Mouse (Mus musculus) spleen, postnatal 0 days (tissue): ENCODE data around the gene Olfr566. TPM values are rescaled to one million over a fixed set of nuclear protein-coding genes. Genes with fewer than 3 reads are reported as not detected.

ENCODE experiments used
- polyA plus RNA-seq: library from polyadenylated mRNA; unstranded; fragments of >200 nt; fragmentation: Nextera tagmentation; extraction: Ambion mirVana; gene quantifications from 2 replicates; pipeline ENCODE4 v1.2.1, GENCODE M21; 2015

Olfr566 gene
- polyA plus RNA-seq = not detected in 2 replicates

GRCm38 (mm10) chr7:102858665-102859064, at the start of gene Olfr566:
Olfr566 (minus strand) TSS chr7:102858765.

GRCm38 (mm10) chr7:102890782-102891181, 32.2 kb upstream of the Olfr566 start, which contains the start of gene Olfr569:
Olfr569 (minus strand) TSS chr7:102890882.

GRCm38 (mm10) chr7:102876822-102877221, 18.3 kb upstream of the Olfr566 start, which contains the start of gene Olfr568:
Olfr568 (plus strand) TSS chr7:102877122.

Other genes with a start within 250 kb of the Olfr566 start
- gene Olfr553, start 240.5 kb downstream of the Olfr566 start, polyA plus RNA-seq = not detected in 2 replicates
- not detected in 2 replicates for gene Olfr554, start 220.3 kb downstream of the Olfr566 start, polyA plus RNA-seq
- gene Olfr555, start 199.9 kb downstream of the Olfr566 start, polyA plus RNA-seq = not detected in 2 replicates
- not detected in 2 replicates for gene Olfr556, start 193.9 kb downstream of the Olfr566 start, polyA plus RNA-seq
- 3.6 and 4.1 TPM in 2 replicates for gene Trim68, start 171.4 kb downstream of the Olfr566 start, polyA plus RNA-seq
- not detected in 2 replicates for gene Olfr557, start 162.9 kb downstream of the Olfr566 start, polyA plus RNA-seq
- 0.06 TPM in 1 of 2 replicates, not detected in the other for gene Olfr558, start 156.6 kb downstream of the Olfr566 start, polyA plus RNA-seq
- not detected in 2 replicates for gene Olfr33, start 139.7 kb downstream of the Olfr566 start, polyA plus RNA-seq
- not detected in 2 replicates for gene Olfr559, start 131.3 kb downstream of the Olfr566 start, polyA plus RNA-seq
- not detected in 2 replicates for gene Olfr560, start 99.4 kb downstream of the Olfr566 start, polyA plus RNA-seq
- not detected in 2 replicates for gene Olfr78, start 99.3 kb downstream of the Olfr566 start, polyA plus RNA-seq
- not detected in 2 replicates for gene Olfr561, start 87.5 kb downstream of the Olfr566 start, polyA plus RNA-seq
- gene Olfr564, start 55.3 kb downstream of the Olfr566 start, polyA plus RNA-seq = not detected in 2 replicates
- not detected in 2 replicates for gene Olfr568, start 18.4 kb upstream of the Olfr566 start, polyA plus RNA-seq
- gene Olfr569, start 32.1 kb upstream of the Olfr566 start, polyA plus RNA-seq = not detected in 2 replicates
- not detected in 2 replicates for gene Olfr570, start 35.8 kb upstream of the Olfr566 start, polyA plus RNA-seq
- gene Olfr571, start 58.8 kb upstream of the Olfr566 start, polyA plus RNA-seq = not detected in 2 replicates
- not detected in 2 replicates for gene Olfr572, start 65.6 kb upstream of the Olfr566 start, polyA plus RNA-seq
- not detected in 2 replicates for gene Olfr573-ps1, start 83.8 kb upstream of the Olfr566 start, polyA plus RNA-seq
- not detected in 2 replicates for gene Olfr574, start 89.7 kb upstream of the Olfr566 start, polyA plus RNA-seq
- not detected in 2 replicates for gene Olfr575, start 100.0 kb upstream of the Olfr566 start, polyA plus RNA-seq
- not detected in 2 replicates for gene Olfr576, start 103.9 kb upstream of the Olfr566 start, polyA plus RNA-seq
- not detected in 2 replicates for gene Olfr577, start 117.2 kb upstream of the Olfr566 start, polyA plus RNA-seq
- not detected in 2 replicates for gene Olfr578, start 130.6 kb upstream of the Olfr566 start, polyA plus RNA-seq
- not detected in 2 replicates for gene Olfr582, start 179.3 kb upstream of the Olfr566 start, polyA plus RNA-seq
- not detected in 2 replicates for gene Olfr583, start 192.5 kb upstream of the Olfr566 start, polyA plus RNA-seq
- not detected in 2 replicates for gene Olfr584, start 223.1 kb upstream of the Olfr566 start, polyA plus RNA-seq
- not detected in 2 replicates for gene Olfr585, start 239.0 kb upstream of the Olfr566 start, polyA plus RNA-seq